Mouse (Mus musculus): ENCODE data around the gene Hoxb4.
A peak's percentile ranks its signal among the peaks of the same experiment; 100 is the strongest.

Hoxb4 gene

GRCm38 (mm10) chr11:96352691-96353521, 34.8 kb downstream of the Hoxb4 start:
- DNase-seq, result peak; percentile 32

- DNase-seq, result no peak
These were observed 35.4 kb downstream of the Hoxb4 start for GRCm38 (mm10) chr11:96353522-96353841.

GRCm38 (mm10) chr11:96353939-96354338, 35.9 kb downstream of the Hoxb4 start:
- no peak for DNase-seq

- DNase-seq, result no peak
These were observed 36.3 kb downstream of the Hoxb4 start for GRCm38 (mm10) chr11:96354376-96354775.

- no peak for DNase-seq
These were observed 36.8 kb downstream of the Hoxb4 start for GRCm38 (mm10) chr11:96354801-96355311.

- no peak for DNase-seq
These were observed 45.7 kb downstream of the Hoxb4 start for GRCm38 (mm10) chr11:96363807-96364206.

- no peak for DNase-seq
These were observed 47.5 kb downstream of the Hoxb4 start, which contains the start of gene Hoxb1 for GRCm38 (mm10) chr11:96365441-96366091. TSS of gene Hoxb1 (plus strand) at chr11:96365752.

GRCm38 (mm10) chr11:96366092-96367041, 48.3 kb downstream of the Hoxb4 start:
- DNase-seq, result no peak

GRCm38 (mm10) chr11:96367141-96367540, 49.1 kb downstream of the Hoxb4 start:
- DNase-seq, result no peak

GRCm38 (mm10) chr11:96368686-96369085, 50.6 kb downstream of the Hoxb4 start:
- no peak for DNase-seq

- no peak for DNase-seq
These were observed 51.1 kb downstream of the Hoxb4 start for GRCm38 (mm10) chr11:96369140-96369539.
